Mouse (Mus musculus) cerebellum, adult 2 months (tissue): Measurements from ENCODE around the gene Mettl1. TPM values are rescaled to one million over a fixed set of nuclear protein-coding genes. Genes with fewer than 3 reads are reported as not detected.

Experiments
- DNase-seq, 2 experiments: peaks; one replicate each; pipeline ENCODE4 v3.0.0; 2021
- H3K27ac ChIP-seq: fragments of 200-500 bp; 2 replicates; pipeline ENCODE4 v1.5.1; 2012; ENCODE audit warnings: low read length, control low read depth, inconsistent platforms; ENCODE audit not compliant: insufficient read depth
- H3K27me3 ChIP-seq: fragments of 200-500 bp; 2 replicates; pipeline ENCODE4 v1.6.1; 2012; ENCODE audit warnings: inconsistent platforms, mild to moderate bottlenecking, low read length, moderate library complexity; ENCODE audit not compliant: control insufficient read depth, insufficient read depth
- H3K4me1 ChIP-seq: fragments of 200-500 bp; 2 replicates; pipeline ENCODE4 v1.6.1; 2011; ENCODE audit warnings: low read length; ENCODE audit not compliant: control insufficient read depth, insufficient read depth
- H3K4me3 ChIP-seq: fragments of 200-500 bp; replicated peaks from 2 replicates; pipeline ENCODE3; 2011; ENCODE audit warnings: mild to moderate bottlenecking, low read depth, low read length, control low read depth; ENCODE audit not compliant: insufficient read depth
- CTCF ChIP-seq: fragments of 200-500 bp; IDR thresholded peaks from 2 replicates; pipeline ENCODE4 v1.5.1; 2011; ENCODE audit warnings: low read depth, mild to moderate bottlenecking, control low read depth, low read length, moderate library complexity, borderline replicate concordance; ENCODE audit not compliant: insufficient read depth
- POLR2A ChIP-seq: fragments of 200-500 bp; IDR thresholded peaks from 2 replicates; pipeline ENCODE4 v1.6.1; 2011; ENCODE audit warnings: low read length, control low read depth, borderline replicate concordance; ENCODE audit not compliant: insufficient read depth
- WGBS: fragments of 180-500 bp; shearing (Covaris S2); methylation state at CpG from one replicate; pipeline ENCODE4 v1.1.7; 2018; 5-methylcytosine and 5-hydroxymethylcytosine counted together
- polyA plus RNA-seq: library from polyadenylated mRNA; depleted of rRNA; stranded (reverse); fragments of >200 nt; gene quantifications from 2 replicates; pipeline ENCODE4 v1.2.3, GENCODE M21; 2012; rRNA removed

The Mettl1 gene
- 10.7 and 11.8 TPM in 2 replicates for polyA plus RNA-seq

- Histone ChIP-seq H3K27me3 (no peaks in the 10 kb centered on the region), H3K4me3 (peak within 1 kb of the TSS; percentile 70), H3K27ac (no peak within 1 kb of the TSS), H3K4me1 (no peaks in the 10 kb centered on the region)
- under 1% methylated on average over 28 of the region's 28 CpGs for WGBS
- DNase-seq: peak in 1 of 2 experiments; percentile 58
- no peak for TF ChIP-seq POLR2A
- no peak for TF ChIP-seq CTCF
Measured at GRCm38 (mm10) chr10:127041274-127041766, at the start of gene Mettl1, which contains the start of gene Eef1akmt3. Gene Mettl1, plus strand, starts transcription at chr10:127041414. Gene Eef1akmt3, minus strand, starts transcription at chr10:127041513.

- Histone ChIP-seq H3K4me1 (peaks cover 57% of the 10 kb centered on the region), H3K4me3 (no peak overlapping the region), H3K27me3 (no peaks in the 10 kb centered on the region), H3K27ac (no peak overlapping the region)
- WGBS: 11% methylated on average over 3 of the region's 3 CpGs
- no peak for DNase-seq
- no peak for TF ChIP-seq CTCF
- TF ChIP-seq POLR2A: no peak
Measured at GRCm38 (mm10) chr10:126991676-126992075, 49.5 kb upstream of the Mettl1 start.

- no peak for TF ChIP-seq CTCF
- TF ChIP-seq POLR2A: no peak
- Histone ChIP-seq H3K4me1 (peaks cover 40% of the 10 kb centered on the region), H3K27ac (no peak overlapping the region), H3K27me3 (no peaks in the 10 kb centered on the region), H3K4me3 (no peak overlapping the region)
- DNase-seq: no peak
- WGBS: 51% methylated on average over 3 of the region's 3 CpGs
Measured at GRCm38 (mm10) chr10:126993621-126994020, 47.6 kb upstream of the Mettl1 start.

- Histone ChIP-seq H3K4me3 (no peak overlapping the region), H3K4me1 (peaks cover 17% of the 10 kb centered on the region), H3K27me3 (no peaks in the 10 kb centered on the region), H3K27ac (no peak overlapping the region)
- WGBS: 54% methylated on average over 13 of the region's 13 CpGs
- TF ChIP-seq CTCF (no peak), POLR2A (no peak)
- DNase-seq: peak in 1 of 2 experiments; percentile 48
Measured at GRCm38 (mm10) chr10:126997340-126998113, 43.7 kb upstream of the Mettl1 start.

GRCm38 (mm10) chr10:127000529-127000928 lies 40.7 kb upstream of the Mettl1 start, which contains the start of gene Avil:
Gene Avil, plus strand, starts transcription at chr10:127000709.
- Histone ChIP-seq H3K4me3 (no peak within 1 kb of the TSS), H3K27ac (no peak within 1 kb of the TSS), H3K27me3 (no peaks in the 10 kb centered on the region), H3K4me1 (peaks cover 5% of the 10 kb centered on the region; the same call in 1 of the 2 replicates)
- TF ChIP-seq POLR2A (no peak), CTCF (no peak)
- DNase-seq: no peak
- 77% methylated on average over 5 of the region's 5 CpGs for WGBS

GRCm38 (mm10) chr10:127001297-127001696 lies 39.9 kb upstream of the Mettl1 start:
- Histone ChIP-seq H3K4me3 (no peak overlapping the region), H3K27ac (no peak overlapping the region), H3K27me3 (no peaks in the 10 kb centered on the region), H3K4me1 (peaks cover 3% of the 10 kb centered on the region; the same call in 1 of the 2 replicates)
- no peak for TF ChIP-seq POLR2A
- no peak for TF ChIP-seq CTCF
- WGBS: 82% methylated on average over 9 of the region's 9 CpGs
- DNase-seq: no peak

- DNase-seq: no peak
- Histone ChIP-seq H3K27ac (no peak overlapping the region), H3K4me3 (no peak overlapping the region), H3K27me3 (no peaks in the 10 kb centered on the region), H3K4me1 (peaks cover 3% of the 10 kb centered on the region; the same call in 1 of the 2 replicates)
- TF ChIP-seq CTCF (no peak), POLR2A (no peak)
- WGBS: 72% methylated on average over 1 of the region's 1 CpGs
Measured at GRCm38 (mm10) chr10:127002056-127002455, 39.2 kb upstream of the Mettl1 start.

- WGBS: 91% methylated on average over 5 of the region's 5 CpGs
- Histone ChIP-seq H3K27ac (no peak overlapping the region), H3K4me3 (no peak overlapping the region), H3K27me3 (no peaks in the 10 kb centered on the region), H3K4me1 (peaks cover 3% of the 10 kb centered on the region; the same call in 1 of the 2 replicates)
- TF ChIP-seq POLR2A (no peak), CTCF (no peak)
- no peak for DNase-seq
Measured at GRCm38 (mm10) chr10:127002765-127003164, 38.4 kb upstream of the Mettl1 start.
